Mouse (Mus musculus) midbrain, embryonic 16.5 days (tissue): ENCODE measurements around the gene Gm17359. TPM values are rescaled to one million over a fixed set of nuclear protein-coding genes. Genes with fewer than 3 reads are reported as not detected.

ENCODE experiments used
- ATAC-seq: fragments of 200-750 bp; cut with Nextera tagmentation; 2 replicates; pipeline ENCODE4 v1.8.0; 2017; ENCODE audit warnings: moderate TSS enrichment
- H3K27ac ChIP-seq: fragments of 300-500 bp; sonication (generic); 2 replicates; pipeline ENCODE4 v1.5.1; 2014; ENCODE audit warnings: mild to moderate bottlenecking, low read length, mixed read lengths
- H3K27me3 ChIP-seq: fragments of 300-500 bp; sonication (generic); 2 replicates; pipeline ENCODE4 v1.6.1; 2014; ENCODE audit warnings: low read depth, low read length, mixed read lengths; ENCODE audit not compliant: control insufficient read depth, insufficient read depth
- H3K36me3 ChIP-seq: fragments of 300-500 bp; sonication (generic); 2 replicates; pipeline ENCODE4 v1.6.1; 2014; ENCODE audit warnings: mild to moderate bottlenecking, low read length, moderate library complexity, mixed read lengths; ENCODE audit not compliant: control insufficient read depth, insufficient read depth
- H3K4me1 ChIP-seq: fragments of 300-500 bp; sonication (generic); 2 replicates; pipeline ENCODE4 v1.6.1; 2014; ENCODE audit warnings: mild to moderate bottlenecking, low read length, mixed read lengths; ENCODE audit not compliant: control insufficient read depth, insufficient read depth
- H3K4me2 ChIP-seq: fragments of 300-500 bp; sonication (generic); 2 replicates; pipeline ENCODE4 v1.6.1; 2014; ENCODE audit warnings: mild to moderate bottlenecking, low read length, mixed read lengths
- H3K4me3 ChIP-seq: fragments of 300-500 bp; sonication (generic); 2 replicates; pipeline ENCODE4 v1.5.1; 2014; ENCODE audit warnings: low read depth, mild to moderate bottlenecking, low read length, moderate library complexity, mixed read lengths
- H3K9ac ChIP-seq: fragments of 300-500 bp; sonication (generic); 2 replicates; pipeline ENCODE4 v1.6.1; 2014; ENCODE audit warnings: low read depth, low read length, mixed read lengths
- H3K9me3 ChIP-seq: fragments of 300-500 bp; sonication (generic); replicated peaks from 2 replicates; pipeline ENCODE4 v1.6.1; 2014; ENCODE audit warnings: mild to moderate bottlenecking, low read length, mixed read lengths; ENCODE audit not compliant: control insufficient read depth, poor library complexity, severe bottlenecking
- WGBS: fragments of 180-500 bp; shearing (Covaris S2); extraction: QIAGEN DNeasy Blood & Tissue Kit; methylation state at CpG from one replicate; pipeline ENCODE4 v1.1.7; 2014; 5-methylcytosine and 5-hydroxymethylcytosine counted together
- polyA plus RNA-seq: library from polyadenylated mRNA; unstranded; fragments of >200 nt; fragmentation: Nextera tagmentation; extraction: Ambion mirVana; gene quantifications from 2 replicates; pipeline ENCODE4 v1.2.1, GENCODE M21; 2015

The Gm17359 gene
- polyA plus RNA-seq, 1 experiment from 2014 or later: not detected

GRCm38 (mm10) chr3:79370385-79370929, 34.0 kb downstream of the Gm17359 start:
- Histone ChIP-seq H3K4me1 (peaks cover 2% of the 10 kb centered on the region; the same call in 1 of the 2 replicates), H3K4me2 (no peak overlapping the region), H3K9ac (no peak overlapping the region), H3K4me3 (no peak overlapping the region), H3K36me3 (no peaks in the 10 kb centered on the region), H3K27ac (no peak overlapping the region), H3K9me3 (no peaks in the 10 kb centered on the region), H3K27me3 (no peaks in the 10 kb centered on the region)
- no peak for ATAC-seq
- WGBS: 35% methylated on average over 4 of the region's 4 CpGs

- H3K4me3 ChIP-seq: no peak overlapping the region
- peaks cover 2% of the 10 kb centered on the region; the same call in 1 of the 2 replicates for H3K4me1 ChIP-seq
- H3K27me3 ChIP-seq: no peaks in the 10 kb centered on the region
- ATAC-seq: no peak
- no peaks in the 10 kb centered on the region for H3K9me3 ChIP-seq
- H3K27ac ChIP-seq: no peak overlapping the region
- no peaks in the 10 kb centered on the region for H3K36me3 ChIP-seq
- H3K4me2 ChIP-seq: no peak overlapping the region
- WGBS: 73% methylated on average over 7 of the region's 7 CpGs
- no peak overlapping the region for H3K9ac ChIP-seq
These were observed 35.2 kb downstream of the Gm17359 start for GRCm38 (mm10) chr3:79371506-79372195.

GRCm38 (mm10) chr3:79373930-79374329, 37.5 kb downstream of the Gm17359 start:
- Histone ChIP-seq H3K4me1 (peaks cover 2% of the 10 kb centered on the region; the same call in 1 of the 2 replicates), H3K27ac (no peak overlapping the region), H3K4me2 (no peak overlapping the region), H3K4me3 (no peak overlapping the region), H3K9ac (no peak overlapping the region), H3K9me3 (no peaks in the 10 kb centered on the region), H3K36me3 (no peaks in the 10 kb centered on the region), H3K27me3 (no peaks in the 10 kb centered on the region)
- WGBS: 60% methylated on average over 3 of the region's 3 CpGs
- no peak for ATAC-seq

GRCm38 (mm10) chr3:79378086-79378485, 41.6 kb downstream of the Gm17359 start:
- WGBS: 22% methylated on average over 3 of the region's 3 CpGs

GRCm38 (mm10) chr3:79379255-79379836, 42.9 kb downstream of the Gm17359 start:
- ATAC-seq: no peak
- Histone ChIP-seq H3K9ac (no peak overlapping the region), H3K4me1 (no peaks in the 10 kb centered on the region), H3K27me3 (no peaks in the 10 kb centered on the region), H3K4me2 (no peak overlapping the region), H3K9me3 (no peaks in the 10 kb centered on the region), H3K27ac (no peak overlapping the region), H3K4me3 (no peak overlapping the region), H3K36me3 (no peaks in the 10 kb centered on the region)
- 76% methylated on average over 14 of the region's 14 CpGs for WGBS

More at GRCm38 (mm10) chr3:79378086-79378485, 41.6 kb downstream of the Gm17359 start:
- Histone ChIP-seq H3K4me2 (no peak overlapping the region), H3K36me3 (no peaks in the 10 kb centered on the region), H3K27me3 (no peaks in the 10 kb centered on the region), H3K4me3 (no peak overlapping the region), H3K4me1 (no peaks in the 10 kb centered on the region), H3K9me3 (no peaks in the 10 kb centered on the region), H3K27ac (no peak overlapping the region), H3K9ac (no peak overlapping the region)
- ATAC-seq: no peak

GRCm38 (mm10) chr3:79379873-79380595, 43.6 kb downstream of the Gm17359 start:
- Histone ChIP-seq H3K4me1 (no peaks in the 10 kb centered on the region), H3K27me3 (no peaks in the 10 kb centered on the region), H3K9ac (no peak overlapping the region), H3K4me2 (no peak overlapping the region), H3K27ac (no peak overlapping the region), H3K9me3 (no peaks in the 10 kb centered on the region), H3K4me3 (no peak overlapping the region), H3K36me3 (no peaks in the 10 kb centered on the region)
- 81% methylated on average over 6 of the region's 6 CpGs for WGBS
- ATAC-seq: no peak

- no peaks in the 10 kb centered on the region for H3K4me1 ChIP-seq
- 91% methylated on average over 4 of the region's 4 CpGs for WGBS
- ATAC-seq: no peak
- H3K27ac ChIP-seq: no peak overlapping the region
- no peak overlapping the region for H3K4me2 ChIP-seq
- H3K9me3 ChIP-seq: no peaks in the 10 kb centered on the region
- H3K9ac ChIP-seq: no peak overlapping the region
- H3K36me3 ChIP-seq: no peaks in the 10 kb centered on the region
- no peaks in the 10 kb centered on the region for H3K27me3 ChIP-seq
- H3K4me3 ChIP-seq: no peak overlapping the region
These were observed 44.9 kb downstream of the Gm17359 start for GRCm38 (mm10) chr3:79381398-79381797.

GRCm38 (mm10) chr3:79385434-79386029, 49.1 kb downstream of the Gm17359 start:
- no peak for ATAC-seq
- Histone ChIP-seq H3K4me2 (no peak overlapping the region), H3K4me1 (no peaks in the 10 kb centered on the region), H3K27ac (no peak overlapping the region), H3K27me3 (no peaks in the 10 kb centered on the region), H3K9ac (no peak overlapping the region), H3K36me3 (no peaks in the 10 kb centered on the region), H3K4me3 (no peak overlapping the region), H3K9me3 (no peaks in the 10 kb centered on the region)
- WGBS: 20% methylated on average over 8 of the region's 8 CpGs
